Comparison of ENCODE assay signal across 8 mouse cellular contexts in the genomic region with DNA sequence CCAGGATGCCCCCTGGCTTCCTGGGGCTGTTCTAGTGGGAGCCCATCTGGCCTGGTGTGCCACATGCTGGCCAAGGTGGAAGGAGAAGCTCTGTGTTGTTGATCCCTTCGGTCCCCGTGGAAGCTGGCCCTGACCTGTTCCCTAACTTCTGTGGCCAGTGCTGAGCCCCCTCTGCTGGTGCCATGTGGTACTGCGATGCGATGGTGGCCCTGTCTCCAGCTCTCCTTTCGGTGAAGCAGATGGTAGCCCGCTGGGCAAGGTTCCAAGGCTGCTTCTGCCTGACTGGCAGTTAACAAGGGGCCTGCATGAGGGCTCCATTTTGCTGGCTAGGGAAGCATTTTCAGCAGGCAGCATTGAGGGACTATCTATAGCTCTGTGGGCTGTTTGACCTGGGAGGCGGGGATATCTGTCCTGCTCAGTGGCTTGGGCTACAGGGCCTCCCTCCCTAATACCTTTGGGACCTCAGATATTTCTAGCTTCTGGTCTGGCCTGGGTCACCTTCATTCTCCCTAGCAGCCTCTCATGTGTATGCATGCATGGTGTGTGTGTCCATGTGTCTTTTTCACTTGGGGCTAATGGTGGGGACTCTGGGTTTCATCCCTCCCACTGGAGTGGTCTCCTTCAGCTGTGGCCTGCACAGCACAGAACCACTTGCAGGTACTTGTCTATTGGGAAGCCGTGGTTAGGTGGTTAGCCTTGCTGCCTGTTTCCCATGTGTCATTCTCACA. TPM values are rescaled to one million over a fixed set of nuclear protein-coding genes. Genes with fewer than 3 reads are reported as not detected.
A peak's percentile ranks its signal among the peaks of the same experiment; 100 is the strongest.
DNase-seq lines count a peak whose midpoint lies in the region; ATAC-seq and TF ChIP-seq lines count a peak whose summit lies in the region.

No protein-coding gene starts in this region.

- H3K4me2 ChIP-seq in lung, embryonic 14.5 days: no peak overlapping the region

- TF ChIP-seq EP300 in MEL (IDR thresholded peaks at IDR 0.05; ENCODE audit: low read depth in 1 of 2, low read length in 2 of 2): no peak

- DNase-seq in MEL (ENCODE audit: low read depth, low spot score): peak; percentile 91
- DNase-seq in cerebellum, adult 2 months: peak; percentile 100
- peak; percentile 88 for DNase-seq in forelimb bud, embryonic 11.5 days (ENCODE audit: low read depth, low spot score)
- DNase-seq in layer of hippocampus, adult 8-10 months (ENCODE audit: low spot score in 2 of 2): peak; percentile 96 to 100
- DNase-seq in lung, embryonic 14.5 days: peak; percentile 97
- DNase-seq in ovary, adult 18-20 months (ENCODE audit: low spot score): peak; percentile 76
- DNase-seq in thymus, adult 2 months: peak; percentile 89

- H3K4me1 ChIP-seq in MEL (ENCODE audit: control insufficient read depth in 1 of 2, insufficient read depth in 2 of 2, low read length in 2 of 2): 0 out of 4 replicates have a peak, but pooled peaks cover 0 to 4% of the 10 kb centered on the region in 2 experiments
- peaks cover 53% of the 10 kb centered on the region for H3K4me1 ChIP-seq in cerebellum, adult 2 months (ENCODE audit: control insufficient read depth, insufficient read depth, low read length)
- H3K4me1 ChIP-seq in lung, embryonic 14.5 days (ENCODE audit: insufficient read depth): no peaks in the 10 kb centered on the region
- H3K4me1 ChIP-seq in thymus, adult 2 months (replicated peaks; ENCODE audit: control insufficient read depth, insufficient read depth, low read length): peaks cover 6% of the 10 kb centered on the region

- no peak overlapping the region for H3K9ac ChIP-seq in MEL (ENCODE audit: control insufficient read depth, low read depth, low read length, poor library complexity, severe bottlenecking)
- no peak overlapping the region; the same call in 1 of the 2 replicates for H3K9ac ChIP-seq in lung, embryonic 14.5 days

- ATAC-seq in hematopoietic stem cell, adult 5-6 weeks (replicated peaks in 1 of 2; ENCODE audit: insufficient read depth in 1 of 2, low FRiP score in 2 of 2, low TSS enrichment in 1 of 2, low read depth in 1 of 2, poor library complexity in 2 of 2, severe bottlenecking in 2 of 2): peak; percentile 63 to 75
- ATAC-seq in lung, embryonic 14.5 days (ENCODE audit: insufficient read depth): peak; percentile 88

- no peak for TF ChIP-seq POLR2A in MEL (IDR thresholded peaks at IDR 0.05; ENCODE audit: control insufficient read depth in 1 of 2, insufficient read depth in 1 of 2, low read depth in 1 of 2, low read length in 2 of 2, poor library complexity in 1 of 2)
- TF ChIP-seq POLR2A in cerebellum, adult 2 months (IDR thresholded peaks at IDR 0.05; ENCODE audit: borderline replicate concordance, insufficient read depth, low read length): no peak
- no peak for TF ChIP-seq POLR2A in thymus, adult 2 months (IDR thresholded peaks at IDR 0.05; ENCODE audit: control insufficient read depth, extremely low read depth, insufficient read depth, low read length, poor library complexity)

- H3K79me2 ChIP-seq in MEL (ENCODE audit: control insufficient read depth, insufficient read depth, low read length, poor library complexity): no peaks in the 10 kb centered on the region

- H3K9me3 ChIP-seq in MEL (replicated peaks; ENCODE audit: insufficient read depth, low read length): no peaks in the 10 kb centered on the region
- H3K9me3 ChIP-seq in lung, embryonic 14.5 days (ENCODE audit: low read depth, low read length): no peaks in the 10 kb centered on the region

- peaks cover 0 to 3% of the 10 kb centered on the region in 2 experiments; a peak in 2 of 4 replicates for H3K36me3 ChIP-seq in MEL (ENCODE audit: control insufficient read depth in 1 of 2, insufficient read depth in 2 of 2, low read length in 2 of 2)
- H3K36me3 ChIP-seq in lung, embryonic 14.5 days (ENCODE audit: insufficient read depth): peaks cover 52% of the 10 kb centered on the region
- peaks cover 16% of the 10 kb centered on the region for H3K36me3 ChIP-seq in thymus, adult 2 months (ENCODE audit: control insufficient read depth, insufficient read depth, low read length)

- TF ChIP-seq CTCF in MEL (IDR thresholded peaks at IDR 0.05 in 2 of 3, conservative IDR thresholded peaks at IDR 0.05 in 1 of 3; ENCODE audit: control insufficient read depth in 1 of 3, insufficient read depth in 1 of 3, low read depth in 2 of 3, low read length in 3 of 3, poor library complexity in 1 of 3, severe bottlenecking in 1 of 3): peak; percentile 94 to 96 (median 94)
- TF ChIP-seq CTCF in cerebellum, adult 2 months (IDR thresholded peaks at IDR 0.05; ENCODE audit: borderline replicate concordance, insufficient read depth, low read depth, low read length): peak; percentile 99
- TF ChIP-seq CTCF in lung, embryonic 14.5 days (IDR thresholded peaks at IDR 0.05; ENCODE audit: low read depth): peak; percentile 99
- peak; percentile 98 for TF ChIP-seq CTCF in thymus, adult 2 months (IDR thresholded peaks at IDR 0.05; ENCODE audit: borderline replicate concordance, control insufficient read depth, extremely low read depth, insufficient read depth, low read length, poor library complexity)

- no peak overlapping the region for H3K4me3 ChIP-seq in MEL (ENCODE audit: control insufficient read depth in 1 of 2, insufficient read depth in 1 of 2, low read depth in 2 of 2, low read length in 2 of 2)
- no peak overlapping the region for H3K4me3 ChIP-seq in cerebellum, adult 2 months (replicated peaks; ENCODE audit: insufficient read depth, low read depth, low read length)
- no peak overlapping the region for H3K4me3 ChIP-seq in lung, embryonic 14.5 days (ENCODE audit: low read depth, low read length)
- no peak overlapping the region for H3K4me3 ChIP-seq in thymus, adult 2 months (ENCODE audit: control insufficient read depth, insufficient read depth, low read length)

- peak; percentile 80 for TF ChIP-seq RAD21 in MEL (IDR thresholded peaks at IDR 0.05; ENCODE audit: low read depth, low read length)

- no peaks in the 10 kb centered on the region for H3K27me3 ChIP-seq in MEL (ENCODE audit: control insufficient read depth in 1 of 2, insufficient read depth in 2 of 2, low read length in 2 of 2)
- no peaks in the 10 kb centered on the region for H3K27me3 ChIP-seq in cerebellum, adult 2 months (ENCODE audit: control insufficient read depth, insufficient read depth, low read length)
- no peaks in the 10 kb centered on the region for H3K27me3 ChIP-seq in lung, embryonic 14.5 days (ENCODE audit: insufficient read depth, low read length)
- H3K27me3 ChIP-seq in thymus, adult 2 months (ENCODE audit: control insufficient read depth, insufficient read depth, low read length): no peaks in the 10 kb centered on the region

- H3K27ac ChIP-seq in MEL (ENCODE audit: control insufficient read depth, low read depth, low read length): no peak overlapping the region
- H3K27ac ChIP-seq in cerebellum, adult 2 months (ENCODE audit: insufficient read depth, low read length): peak overlapping the region; percentile 96
- 0 out of 2 replicates have a peak overlapping the region, but pooled peaks have one; percentile 31 for H3K27ac ChIP-seq in lung, embryonic 14.5 days (ENCODE audit: low read depth)
- no peak overlapping the region for H3K27ac ChIP-seq in thymus, adult 2 months (ENCODE audit: control insufficient read depth, insufficient read depth, low read length)

- under 1% methylated on average over 8 of the region's 8 CpGs for WGBS in cerebellum, adult 2 months
- 22% methylated on average over 8 of the region's 8 CpGs for WGBS in lung, embryonic 14.5 days
- WGBS in thymus, adult 2 months: 12% methylated on average over 8 of the region's 8 CpGs

TF ChIP-seq in MEL, 35 proteins besides CTCF, POLR2A, EP300 and RAD21 (continues in another document):
- TF ChIP-seq SMC3 (IDR thresholded peaks at IDR 0.05; ENCODE audit: low read depth, low read length) (peak; percentile 86), GATA1 (IDR thresholded peaks at IDR 0.05; ENCODE audit: low read depth, low read length) (no peak), ZNF384 (IDR thresholded peaks at IDR 0.05; ENCODE audit: low read depth, low read length) (no peak), SIN3A (IDR thresholded peaks at IDR 0.05; ENCODE audit: low read length) (peak; percentile 38; the same call in 1 of the 2 replicates), USF2 (IDR thresholded peaks at IDR 0.05; ENCODE audit: borderline replicate concordance in 1 of 2, insufficient read depth in 1 of 2, low read depth in 1 of 2, low read length in 2 of 2) (no peak), ETS1 (IDR thresholded peaks at IDR 0.05; ENCODE audit: low read depth, low read length) (no peak), E2F4 (IDR thresholded peaks at IDR 0.05; ENCODE audit: borderline replicate concordance, low read depth, low read length) (no peak), KAT2A (conservative IDR thresholded peaks at IDR 0.05; ENCODE audit: low read depth, low read length) (no peak), POLR2AphosphoS5 (IDR thresholded peaks at IDR 0.05; ENCODE audit: borderline replicate concordance, low read depth, low read length) (no peak)

RNA-seq across cellular contexts. Expression of a gene that starts 21.0 kb away (rescaled TPM):
- total RNA-seq in MEL (2012; rRNA removed): 6.5 and 8.1 TPM in 2 replicates
- polyA plus RNA-seq in MEL (2012; ENCODE audit: insufficient read depth in 1 of 2, insufficient read length in 2 of 2, low read depth in 1 of 2, low replicate concordance in 2 of 2, missing spikeins in 1 of 2): 10 to 100 TPM in 1 of 2 experiments, not detected in 1; 11.9 TPM
- 30.6 and 31.4 TPM in 2 replicates for polyA plus RNA-seq in cerebellum, adult 2 months (2012; rRNA removed)
- total RNA-seq in hematopoietic stem cell, adult 5-6 weeks (2017): 11.7 and 13.9 TPM in 2 replicates
- total RNA-seq in layer of hippocampus, adult 8-10 months (2022): 10 to 100 TPM; 18.0 to 22.6 (median 20.7) TPM
- 30.3 and 33.1 TPM in 2 replicates for polyA plus RNA-seq in lung, embryonic 14.5 days (2014; fragmentation: Nextera tagmentation; extraction: Ambion mirVana)
- 38.2 and 40.4 TPM in 2 replicates for polyA plus RNA-seq in thymus, adult 2 months (2012; rRNA removed)

RNA-seq across cellular contexts. Expression of a gene that starts 29.3 kb away (rescaled TPM):
- total RNA-seq in MEL (2012; rRNA removed): not detected in 2 replicates
- polyA plus RNA-seq in MEL (2012; ENCODE audit: insufficient read depth in 1 of 2, insufficient read length in 2 of 2, low read depth in 1 of 2, low replicate concordance in 2 of 2, missing spikeins in 1 of 2): not detected
- polyA plus RNA-seq in cerebellum, adult 2 months (2012; rRNA removed): 0.43 and 0.54 TPM in 2 replicates
- total RNA-seq in hematopoietic stem cell, adult 5-6 weeks (2017): 1.1 and 4.5 TPM in 2 replicates
- total RNA-seq in layer of hippocampus, adult 8-10 months (2022): under 1 TPM in 3 of 4 experiments, not detected in 1; 0.14 to 0.59 (median 0.58) TPM
- 0.39 and 0.63 TPM in 2 replicates for polyA plus RNA-seq in lung, embryonic 14.5 days (2014; fragmentation: Nextera tagmentation; extraction: Ambion mirVana)
- polyA plus RNA-seq in thymus, adult 2 months (2012; rRNA removed): 250 and 282 TPM in 2 replicates

RNA-seq across cellular contexts. Expression of a gene that starts 31.7 kb away (rescaled TPM):
- not detected in 2 replicates for total RNA-seq in MEL (2012; rRNA removed)
- not detected for polyA plus RNA-seq in MEL (2012; ENCODE audit: insufficient read depth in 1 of 2, insufficient read length in 2 of 2, low read depth in 1 of 2, low replicate concordance in 2 of 2, missing spikeins in 1 of 2)
- polyA plus RNA-seq in cerebellum, adult 2 months (2012; rRNA removed): not detected in 2 replicates
- not detected in 2 replicates for total RNA-seq in hematopoietic stem cell, adult 5-6 weeks (2017)
- not detected for total RNA-seq in layer of hippocampus, adult 8-10 months (2022)
- not detected in 2 replicates for polyA plus RNA-seq in lung, embryonic 14.5 days (2014; fragmentation: Nextera tagmentation; extraction: Ambion mirVana)
- polyA plus RNA-seq in thymus, adult 2 months (2012; rRNA removed): 0.46 and 0.59 TPM in 2 replicates

Comparison
In these comparisons a context has a peak if more than half of its experiments do, and no peak if none do; other contexts are left out.
1. H3K27ac ChIP-seq: peak in cerebellum, adult 2 months (single experiment) and lung, embryonic 14.5 days (single experiment); none in MEL (single experiment) and thymus, adult 2 months (single experiment).
2. RNA of a gene that starts 29.3 kb away (polyA plus RNA-seq): 250 to 282 TPM in thymus, adult 2 months; 0.39 to 0.63 TPM in lung, embryonic 14.5 days, 0.43 to 0.54 TPM in cerebellum, adult 2 months and not detected in MEL; every median in the first group is over 100 times any median in the second.
3. Peak in every context shown above with its lines, with median percentiles within 50 percentile points of each other: DNase-seq and CTCF ChIP-seq.